Mouse (Mus musculus): ENCODE results near the gene Gse1.
"Not testable (repeated sequence)": the region's sequence is repeated elsewhere in the genome, so short reads cannot be mapped to it uniquely, and the experiment has no call there.

Gse1 gene

GRCm38 (mm10) chr8:120321724-120322123 is 93.5 kb downstream of the Gse1 start:
- peak; percentile 75 for DNase-seq (ENCODE audit: low read depth, low spot score)
- no peaks in the 10 kb centered on the region for H3K36me3 ChIP-seq (ENCODE audit: control insufficient read depth, insufficient read depth, low read length, poor library complexity, severe bottlenecking)
- no peaks in the 10 kb centered on the region for H3K27me3 ChIP-seq (ENCODE audit: control insufficient read depth, insufficient read depth, low read length, poor library complexity, severe bottlenecking)

GRCm38 (mm10) chr8:120322956-120323448 is 94.7 kb downstream of the Gse1 start:
- Histone ChIP-seq H3K27me3 (ENCODE audit: control insufficient read depth, insufficient read depth, low read length, poor library complexity, severe bottlenecking) (no peaks in the 10 kb centered on the region), H3K36me3 (ENCODE audit: control insufficient read depth, insufficient read depth, low read length, poor library complexity, severe bottlenecking) (no peaks in the 10 kb centered on the region)
- DNase-seq (ENCODE audit: low read depth, low spot score), result peak; percentile 75

- Histone ChIP-seq H3K36me3 (ENCODE audit: control insufficient read depth, insufficient read depth, low read length, poor library complexity, severe bottlenecking) (no peaks in the 10 kb centered on the region), H3K27me3 (ENCODE audit: control insufficient read depth, insufficient read depth, low read length, poor library complexity, severe bottlenecking) (no peaks in the 10 kb centered on the region)
- no peak for DNase-seq (ENCODE audit: low read depth, low spot score)
These were observed 96.3 kb downstream of the Gse1 start for GRCm38 (mm10) chr8:120324555-120324954.

GRCm38 (mm10) chr8:120325172-120325767 is 97.0 kb downstream of the Gse1 start:
- no peak for DNase-seq (ENCODE audit: low read depth, low spot score)
- H3K27me3 ChIP-seq (ENCODE audit: control insufficient read depth, insufficient read depth, low read length, poor library complexity, severe bottlenecking), result no peaks in the 10 kb centered on the region

GRCm38 (mm10) chr8:120327131-120327554 is 98.9 kb downstream of the Gse1 start:
- peak; percentile 60 for DNase-seq (ENCODE audit: low read depth, low spot score)
- no peaks in the 10 kb centered on the region for H3K27me3 ChIP-seq (ENCODE audit: control insufficient read depth, insufficient read depth, low read length, poor library complexity, severe bottlenecking)
- H3K36me3 ChIP-seq (ENCODE audit: control insufficient read depth, insufficient read depth, low read length, poor library complexity, severe bottlenecking), result no peaks in the 10 kb centered on the region

More at GRCm38 (mm10) chr8:120325172-120325767, 97.0 kb downstream of the Gse1 start:
- no peaks in the 10 kb centered on the region for H3K36me3 ChIP-seq (ENCODE audit: control insufficient read depth, insufficient read depth, low read length, poor library complexity, severe bottlenecking)

GRCm38 (mm10) chr8:120328361-120329022 is 100.2 kb downstream of the Gse1 start:
- DNase-seq (ENCODE audit: low read depth, low spot score), result no peak
- no peaks in the 10 kb centered on the region for H3K27me3 ChIP-seq (ENCODE audit: control insufficient read depth, insufficient read depth, low read length, poor library complexity, severe bottlenecking)

GRCm38 (mm10) chr8:120329030-120329748 is 100.9 kb downstream of the Gse1 start:
- DNase-seq (ENCODE audit: low read depth, low spot score), result no peak
- no peaks in the 10 kb centered on the region for H3K27me3 ChIP-seq (ENCODE audit: control insufficient read depth, insufficient read depth, low read length, poor library complexity, severe bottlenecking)
- H3K36me3 ChIP-seq (ENCODE audit: control insufficient read depth, insufficient read depth, low read length, poor library complexity, severe bottlenecking), result no peaks in the 10 kb centered on the region

More at GRCm38 (mm10) chr8:120328361-120329022, 100.2 kb downstream of the Gse1 start:
- H3K36me3 ChIP-seq (ENCODE audit: control insufficient read depth, insufficient read depth, low read length, poor library complexity, severe bottlenecking), result no peaks in the 10 kb centered on the region

GRCm38 (mm10) chr8:120331027-120331426 is 102.8 kb downstream of the Gse1 start:
- Histone ChIP-seq H3K27me3 (ENCODE audit: control insufficient read depth, insufficient read depth, low read length, poor library complexity, severe bottlenecking) (no peaks in the 10 kb centered on the region), H3K36me3 (ENCODE audit: control insufficient read depth, insufficient read depth, low read length, poor library complexity, severe bottlenecking) (no peaks in the 10 kb centered on the region)
- DNase-seq (ENCODE audit: low read depth, low spot score), result no peak

- peak; percentile 79 for DNase-seq (ENCODE audit: low read depth, low spot score)
- H3K36me3 ChIP-seq (ENCODE audit: control insufficient read depth, insufficient read depth, low read length, poor library complexity, severe bottlenecking), result no peaks in the 10 kb centered on the region
- H3K27me3 ChIP-seq (ENCODE audit: control insufficient read depth, insufficient read depth, low read length, poor library complexity, severe bottlenecking), result no peaks in the 10 kb centered on the region
These were observed 104.3 kb downstream of the Gse1 start for GRCm38 (mm10) chr8:120332379-120333229.

- DNase-seq (ENCODE audit: low read depth, low spot score), result no peak
- H3K36me3 ChIP-seq (ENCODE audit: control insufficient read depth, insufficient read depth, low read length, poor library complexity, severe bottlenecking), result no peaks in the 10 kb centered on the region
- H3K27me3 ChIP-seq (ENCODE audit: control insufficient read depth, insufficient read depth, low read length, poor library complexity, severe bottlenecking), result no peaks in the 10 kb centered on the region
These were observed 105.4 kb downstream of the Gse1 start for GRCm38 (mm10) chr8:120333681-120334080.

- H3K36me3 ChIP-seq (ENCODE audit: control insufficient read depth, insufficient read depth, low read length, poor library complexity, severe bottlenecking); DNase-seq (ENCODE audit: low read depth, low spot score); H3K27me3 ChIP-seq (ENCODE audit: control insufficient read depth, insufficient read depth, low read length, poor library complexity, severe bottlenecking): not testable (repeated sequence)
These were observed 106.0 kb downstream of the Gse1 start for GRCm38 (mm10) chr8:120334261-120334660.

GRCm38 (mm10) chr8:120334878-120335261 is 106.6 kb downstream of the Gse1 start:
- H3K36me3 ChIP-seq (ENCODE audit: control insufficient read depth, insufficient read depth, low read length, poor library complexity, severe bottlenecking), result no peaks in the 10 kb centered on the region
- H3K27me3 ChIP-seq (ENCODE audit: control insufficient read depth, insufficient read depth, low read length, poor library complexity, severe bottlenecking), result no peaks in the 10 kb centered on the region
- DNase-seq (ENCODE audit: low read depth, low spot score), result no peak

GRCm38 (mm10) chr8:120335262-120336086 is 107.2 kb downstream of the Gse1 start:
- DNase-seq (ENCODE audit: low read depth, low spot score), result peak; percentile 79
- no peaks in the 10 kb centered on the region for H3K36me3 ChIP-seq (ENCODE audit: control insufficient read depth, insufficient read depth, low read length, poor library complexity, severe bottlenecking)
- H3K27me3 ChIP-seq (ENCODE audit: control insufficient read depth, insufficient read depth, low read length, poor library complexity, severe bottlenecking), result no peaks in the 10 kb centered on the region

- Histone ChIP-seq H3K27me3 (ENCODE audit: control insufficient read depth, insufficient read depth, low read length, poor library complexity, severe bottlenecking) (no peaks in the 10 kb centered on the region), H3K36me3 (ENCODE audit: control insufficient read depth, insufficient read depth, low read length, poor library complexity, severe bottlenecking) (no peaks in the 10 kb centered on the region)
- DNase-seq (ENCODE audit: low read depth, low spot score), result no peak
These were observed 107.8 kb downstream of the Gse1 start for GRCm38 (mm10) chr8:120336087-120336380.

All from splenic B cell, adult 2 months (primary cell).